Mouse (Mus musculus): ENCODE measurements around the gene Idh1. TPM values are rescaled to one million over a fixed set of nuclear protein-coding genes. Genes with fewer than 3 reads are reported as not detected.
A peak's percentile ranks its signal among the peaks of the same experiment; 100 is the strongest.

Idh1 gene
- polyA plus RNA-seq, 2 experiments, result 62.2 to 128 TPM

- no peaks in the 10 kb centered on the region for H3K9me3 ChIP-seq (ENCODE audit: control insufficient read depth, low read length)
- no peaks in the 10 kb centered on the region for H3K27me3 ChIP-seq (ENCODE audit: control insufficient read depth, insufficient read depth, low read length)
- H3K4me3 ChIP-seq (replicated peaks; ENCODE audit: low read length), result no peak overlapping the region
- H3K4me1 ChIP-seq (ENCODE audit: control insufficient read depth, insufficient read depth, low read length), result peaks cover 7% of the 10 kb centered on the region
- DNase-seq (ENCODE audit: low spot score) (no peak), ATAC-seq (ENCODE audit: low FRiP score, low read depth) (no peak)
- no peak for TF ChIP-seq POLR2A (IDR thresholded peaks at IDR 0.05; ENCODE audit: borderline replicate concordance, extremely low read depth, insufficient read depth, insufficient read length)
- no peak overlapping the region for H3K4me2 ChIP-seq (replicated peaks; ENCODE audit: low read depth, low read length, severe bottlenecking)
- H3K9ac ChIP-seq (ENCODE audit: low read depth, low read length, severe bottlenecking), result no peak overlapping the region
- WGBS, result 80% methylated on average over 2 of the region's 2 CpGs
- no peaks in the 10 kb centered on the region for H3K36me3 ChIP-seq (ENCODE audit: control insufficient read depth, insufficient read depth, low read length)
- H3K27ac ChIP-seq (replicated peaks; ENCODE audit: low read depth, low read length), result no peak overlapping the region
These were observed 2.3 kb downstream of the Idh1 start for GRCm38 (mm10) chr1:65183994-65184393.

- H3K27ac ChIP-seq (replicated peaks; ENCODE audit: low read depth, low read length), result no peak overlapping the region
- no peak for ATAC-seq (ENCODE audit: low FRiP score, low read depth)
These were observed 4.8 kb downstream of the Idh1 start for GRCm38 (mm10) chr1:65181459-65181858.

GRCm38 (mm10) chr1:65179634-65180249 is 6.6 kb downstream of the Idh1 start:
- H3K27ac ChIP-seq (replicated peaks; ENCODE audit: low read depth, low read length), result peak overlapping the region; percentile 96
- H3K4me3 ChIP-seq (replicated peaks; ENCODE audit: low read length), result peak overlapping the region; percentile 74
- H3K36me3 ChIP-seq (ENCODE audit: control insufficient read depth, insufficient read depth, low read length), result peaks cover 2% of the 10 kb centered on the region
- DNase-seq (ENCODE audit: low spot score) (peak; percentile 83), ATAC-seq (ENCODE audit: low FRiP score, low read depth) (no peak)
- peaks cover 9% of the 10 kb centered on the region; the same call in 1 of the 2 replicates for H3K4me1 ChIP-seq (ENCODE audit: control insufficient read depth, insufficient read depth, low read length)
- TF ChIP-seq POLR2A (IDR thresholded peaks at IDR 0.05; ENCODE audit: borderline replicate concordance, extremely low read depth, insufficient read depth, insufficient read length), result no peak
- peak overlapping the region; percentile 67 for H3K9ac ChIP-seq (ENCODE audit: low read depth, low read length, severe bottlenecking)
- H3K27me3 ChIP-seq (ENCODE audit: control insufficient read depth, insufficient read depth, low read length), result no peaks in the 10 kb centered on the region
- H3K4me2 ChIP-seq (replicated peaks; ENCODE audit: low read depth, low read length, severe bottlenecking), result peak overlapping the region; percentile 58
- 6% methylated on average over 11 of the region's 11 CpGs for WGBS
- no peaks in the 10 kb centered on the region for H3K9me3 ChIP-seq (ENCODE audit: control insufficient read depth, low read length)

More at GRCm38 (mm10) chr1:65181459-65181858, 4.8 kb downstream of the Idh1 start:
- Histone ChIP-seq H3K9ac (ENCODE audit: low read depth, low read length, severe bottlenecking) (no peak overlapping the region), H3K9me3 (ENCODE audit: control insufficient read depth, low read length) (no peaks in the 10 kb centered on the region), H3K4me3 (replicated peaks; ENCODE audit: low read length) (no peak overlapping the region), H3K4me1 (ENCODE audit: control insufficient read depth, insufficient read depth, low read length) (peaks cover 6% of the 10 kb centered on the region; the same call in 1 of the 2 replicates), H3K36me3 (ENCODE audit: control insufficient read depth, insufficient read depth, low read length) (no peaks in the 10 kb centered on the region), H3K4me2 (replicated peaks; ENCODE audit: low read depth, low read length, severe bottlenecking) (no peak overlapping the region), H3K27me3 (ENCODE audit: control insufficient read depth, insufficient read depth, low read length) (no peaks in the 10 kb centered on the region)
- 82% methylated on average over 5 of the region's 5 CpGs for WGBS
- no peak for TF ChIP-seq POLR2A (IDR thresholded peaks at IDR 0.05; ENCODE audit: borderline replicate concordance, extremely low read depth, insufficient read depth, insufficient read length)
- DNase-seq (ENCODE audit: low spot score), result no peak

- peak; percentile 91 for ATAC-seq (ENCODE audit: low FRiP score, low read depth)
- Histone ChIP-seq H3K4me1 (ENCODE audit: control insufficient read depth, insufficient read depth, low read length) (peaks cover 9% of the 10 kb centered on the region; the same call in 1 of the 2 replicates), H3K27ac (replicated peaks; ENCODE audit: low read depth, low read length) (peak overlapping the region; percentile 96), H3K27me3 (ENCODE audit: control insufficient read depth, insufficient read depth, low read length) (no peaks in the 10 kb centered on the region), H3K9me3 (ENCODE audit: control insufficient read depth, low read length) (no peaks in the 10 kb centered on the region), H3K4me2 (replicated peaks; ENCODE audit: low read depth, low read length, severe bottlenecking) (peak overlapping the region; percentile 58), H3K36me3 (ENCODE audit: control insufficient read depth, insufficient read depth, low read length) (peaks cover 7% of the 10 kb centered on the region), H3K9ac (ENCODE audit: low read depth, low read length, severe bottlenecking) (peak overlapping the region; percentile 67), H3K4me3 (replicated peaks; ENCODE audit: low read length) (peak overlapping the region; percentile 74)
- TF ChIP-seq POLR2A (IDR thresholded peaks at IDR 0.05; ENCODE audit: borderline replicate concordance, extremely low read depth, insufficient read depth, insufficient read length), result no peak
- 1% methylated on average over 28 of the region's 39 CpGs for WGBS
- DNase-seq (ENCODE audit: low spot score), result peak; percentile 97
These were observed 7.3 kb downstream of the Idh1 start for GRCm38 (mm10) chr1:65178902-65179432.

GRCm38 (mm10) chr1:65178126-65178901 is 8.0 kb downstream of the Idh1 start:
- TF ChIP-seq POLR2A (IDR thresholded peaks at IDR 0.05; ENCODE audit: borderline replicate concordance, extremely low read depth, insufficient read depth, insufficient read length), result peak; percentile 52; the same call in 1 of the 2 replicates
- Histone ChIP-seq H3K27me3 (ENCODE audit: control insufficient read depth, insufficient read depth, low read length) (no peaks in the 10 kb centered on the region), H3K4me2 (replicated peaks; ENCODE audit: low read depth, low read length, severe bottlenecking) (peak overlapping the region; percentile 58), H3K9me3 (ENCODE audit: control insufficient read depth, low read length) (no peaks in the 10 kb centered on the region), H3K36me3 (ENCODE audit: control insufficient read depth, insufficient read depth, low read length) (peaks cover 10% of the 10 kb centered on the region), H3K4me1 (ENCODE audit: control insufficient read depth, insufficient read depth, low read length) (peaks cover 9% of the 10 kb centered on the region; the same call in 1 of the 2 replicates), H3K4me3 (replicated peaks; ENCODE audit: low read length) (peak overlapping the region; percentile 74), H3K27ac (replicated peaks; ENCODE audit: low read depth, low read length) (peak overlapping the region; percentile 96), H3K9ac (ENCODE audit: low read depth, low read length, severe bottlenecking) (peak overlapping the region; percentile 67)
- peak; percentile 81 for ATAC-seq (ENCODE audit: low FRiP score, low read depth)
- DNase-seq (ENCODE audit: low spot score), result peak; percentile 95
- WGBS, result 5% methylated on average over 27 of the region's 27 CpGs

Data from limb, embryonic 14.5 days (tissue).